Mouse (Mus musculus) forebrain, embryonic 10.5 days (tissue): ENCODE data around the gene Mtmr10. TPM values are rescaled to one million over a fixed set of nuclear protein-coding genes. Genes with fewer than 3 reads are reported as not detected.

ENCODE experiments used
- DNase-seq: peaks from one replicate; pipeline ENCODE4 v3.0.0-alpha.2; 2017; ENCODE audit warnings: low spot score; ENCODE audit errors: extremely low spot score
- H3K27ac ChIP-seq: fragments of 300-500 bp; sonication (generic); 2 replicates; pipeline ENCODE4 v1.5.1; 2016; ENCODE audit warnings: mild to moderate bottlenecking
- H3K27me3 ChIP-seq: fragments of 300-500 bp; sonication (generic); 2 replicates; pipeline ENCODE4 v1.6.1; 2016; ENCODE audit warnings: mild to moderate bottlenecking; ENCODE audit not compliant: poor library complexity, severe bottlenecking
- H3K36me3 ChIP-seq: fragments of 300-500 bp; sonication (generic); replicated peaks from 2 replicates; pipeline ENCODE4 v1.6.1; 2016; ENCODE audit warnings: mild to moderate bottlenecking, moderate library complexity
- H3K4me1 ChIP-seq: fragments of 300-500 bp; sonication (generic); 2 replicates; pipeline ENCODE4 v1.6.1; 2016
- H3K4me3 ChIP-seq: fragments of 300-500 bp; sonication (generic); 2 replicates; pipeline ENCODE4 v1.5.1; 2016; ENCODE audit warnings: mild to moderate bottlenecking, moderate library complexity
- H3K9me3 ChIP-seq: fragments of 300-500 bp; sonication (generic); 2 replicates; pipeline ENCODE4 v1.6.1; 2016; ENCODE audit warnings: mild to moderate bottlenecking, moderate library complexity
- WGBS: fragments of 180-500 bp; shearing (Covaris S2); methylation state at CpG from one replicate; pipeline ENCODE4 v1.1.7; 2016; 5-methylcytosine and 5-hydroxymethylcytosine counted together
- microRNA-seq: library from miRNA; unstranded; fragments of <30 nt; microRNA quantifications from one replicate; pipeline ENCODE4, GENCODE M21; 2017
- polyA plus RNA-seq: library from polyadenylated mRNA; unstranded; fragments of >200 nt; fragmentation: Nextera tagmentation; extraction: Ambion mirVana; gene quantifications from 2 replicates; pipeline ENCODE4 v1.2.1, GENCODE M21; 2016

Mtmr10 gene
- polyA plus RNA-seq, 1 experiment from 2014 or later, result 10.2 TPM

- H3K4me3 ChIP-seq, result no peak overlapping the region
- H3K9me3 ChIP-seq, result no peaks in the 10 kb centered on the region
- WGBS, result 94% methylated on average over 6 of the region's 6 CpGs
- no peaks in the 10 kb centered on the region for H3K27me3 ChIP-seq
- peaks cover 89% of the 10 kb centered on the region for H3K36me3 ChIP-seq
- H3K4me1 ChIP-seq, result peaks cover 16% of the 10 kb centered on the region
- no peak overlapping the region for H3K27ac ChIP-seq
- no peak for DNase-seq
Observed at GRCm38 (mm10) chr7:64358666-64359065, 71.2 kb downstream of the Mtmr10 start.

GRCm38 (mm10) chr7:64359943-64360585 is 72.6 kb downstream of the Mtmr10 start:
- no peak overlapping the region for H3K27ac ChIP-seq
- 90% methylated on average over 20 of the region's 20 CpGs for WGBS
- no peak for DNase-seq

GRCm38 (mm10) chr7:64360586-64360945 is 73.1 kb downstream of the Mtmr10 start:
- Histone ChIP-seq H3K4me1 (0 out of 2 replicates have a peak, but pooled peaks cover 4% of the 10 kb centered on the region), H3K27ac (no peak overlapping the region), H3K4me3 (no peak overlapping the region), H3K27me3 (no peaks in the 10 kb centered on the region), H3K9me3 (no peaks in the 10 kb centered on the region), H3K36me3 (peaks cover 90% of the 10 kb centered on the region)
- 53% methylated on average over 3 of the region's 3 CpGs for WGBS
- DNase-seq, result no peak

More at GRCm38 (mm10) chr7:64359943-64360585, 72.6 kb downstream of the Mtmr10 start:
- Histone ChIP-seq H3K27me3 (no peaks in the 10 kb centered on the region), H3K36me3 (peaks cover 91% of the 10 kb centered on the region), H3K4me3 (no peak overlapping the region), H3K9me3 (no peaks in the 10 kb centered on the region), H3K4me1 (0 out of 2 replicates have a peak, but pooled peaks cover 4% of the 10 kb centered on the region)

- Histone ChIP-seq H3K27ac (no peak overlapping the region), H3K9me3 (no peaks in the 10 kb centered on the region), H3K4me1 (0 out of 2 replicates have a peak, but pooled peaks cover under 1% of the 10 kb centered on the region), H3K27me3 (no peaks in the 10 kb centered on the region), H3K4me3 (no peak overlapping the region), H3K36me3 (peaks cover 96% of the 10 kb centered on the region)
- WGBS, result 97% methylated on average over 5 of the region's 5 CpGs
- DNase-seq, result no peak
Observed at GRCm38 (mm10) chr7:64365863-64366262, 78.4 kb downstream of the Mtmr10 start.

- 97% methylated on average over 6 of the region's 6 CpGs for WGBS
- DNase-seq, result no peak
- no peak overlapping the region for H3K27ac ChIP-seq
- no peak overlapping the region for H3K4me3 ChIP-seq
- peaks cover 70% of the 10 kb centered on the region for H3K36me3 ChIP-seq
- H3K9me3 ChIP-seq, result no peaks in the 10 kb centered on the region
- H3K4me1 ChIP-seq, result peaks cover 14% of the 10 kb centered on the region
- no peaks in the 10 kb centered on the region for H3K27me3 ChIP-seq
Observed at GRCm38 (mm10) chr7:64369841-64370240, 82.4 kb downstream of the Mtmr10 start.

- WGBS, result 91% methylated on average over 23 of the region's 23 CpGs
- peaks cover 71% of the 10 kb centered on the region for H3K36me3 ChIP-seq
- H3K4me3 ChIP-seq, result peak overlapping the region; percentile 72; the same call in 1 of the 2 replicates
- DNase-seq, result no peak
- no peaks in the 10 kb centered on the region for H3K9me3 ChIP-seq
- peaks cover 14% of the 10 kb centered on the region for H3K4me1 ChIP-seq
- no peak overlapping the region for H3K27ac ChIP-seq
- H3K27me3 ChIP-seq, result no peaks in the 10 kb centered on the region
Observed at GRCm38 (mm10) chr7:64371940-64372878, 84.8 kb downstream of the Mtmr10 start.

GRCm38 (mm10) chr7:64373147-64373829 is 85.8 kb downstream of the Mtmr10 start:
- H3K4me3 ChIP-seq, result peak overlapping the region; percentile 72
- WGBS, result 18% methylated on average over 18 of the region's 18 CpGs
- H3K4me1 ChIP-seq, result peaks cover 14% of the 10 kb centered on the region
- no peaks in the 10 kb centered on the region for H3K9me3 ChIP-seq
- no peak for DNase-seq
- H3K27me3 ChIP-seq, result no peaks in the 10 kb centered on the region
- peaks cover 71% of the 10 kb centered on the region for H3K36me3 ChIP-seq
- peak overlapping the region; percentile 93 for H3K27ac ChIP-seq

GRCm38 (mm10) chr7:64373830-64374562 is 86.5 kb downstream of the Mtmr10 start, which contains the start of gene Fan1:
Gene Fan1, minus strand, starts transcription at chr7:64374095.
- peak; percentile 86 for DNase-seq
- H3K4me1 ChIP-seq, result peaks cover 14% of the 10 kb centered on the region
- no peaks in the 10 kb centered on the region for H3K27me3 ChIP-seq
- no peaks in the 10 kb centered on the region for H3K9me3 ChIP-seq
- peaks cover 71% of the 10 kb centered on the region for H3K36me3 ChIP-seq
- peak within 1 kb of the TSS; percentile 72 for H3K4me3 ChIP-seq
- WGBS, result 5% methylated on average over 27 of the region's 27 CpGs
- H3K27ac ChIP-seq, result peak within 1 kb of the TSS; percentile 93

Small RNA genes within 50 kb of the gene (microRNA-seq; reads per million reads assigned to microRNA genes)
- gene Mir6416, result not detected

Other genes with a start within 250 kb of the Mtmr10 start
- gene Trpm1, start 133.8 kb upstream of the Mtmr10 start, polyA plus RNA-seq, result 6.9 and 19.4 TPM in 2 replicates
- gene Fan1, start 86.4 kb downstream of the Mtmr10 start, polyA plus RNA-seq, result 9.5 and 10.4 TPM in 2 replicates
- 58.8 and 64.7 TPM in 2 replicates for gene Mphosph10, start 104.6 kb downstream of the Mtmr10 start, polyA plus RNA-seq
- gene Mcee, start 105.0 kb downstream of the Mtmr10 start, polyA plus RNA-seq, result 40.3 and 43.8 TPM in 2 replicates
- 42.3 and 46.1 TPM in 2 replicates for gene Apba2, start 214.1 kb downstream of the Mtmr10 start, polyA plus RNA-seq